Mouse (Mus musculus) layer of hippocampus, adult 2 months (tissue): ENCODE results near the gene Glipr2. TPM values are rescaled to one million over a fixed set of nuclear protein-coding genes. Genes with fewer than 3 reads are reported as not detected.
A peak's percentile ranks its signal among the peaks of the same experiment; 100 is the strongest.

Source experiments
- DNase-seq, 2 experiments: peaks; one replicate each; pipeline ENCODE4 v3.0.0; 2022; ENCODE audit warnings: low spot score in 2 of 2
- H3K27ac ChIP-seq: fragments of 200-600 bp; 2 replicates; pipeline ENCODE4 v1.8.1; 2022
- H3K4me3 ChIP-seq: fragments of 200-600 bp; 2 replicates; pipeline ENCODE4 v1.8.1; 2022; ENCODE audit warnings: mild to moderate bottlenecking
- CTCF ChIP-seq: fragments of 200-600 bp; conservative IDR thresholded peaks from 2 replicates; pipeline ENCODE4 v1.8.1; 2022; ENCODE audit warnings: antibody characterized with exemption, mild to moderate bottlenecking, moderate library complexity
- total RNA-seq, 2 experiments: library from RNA; stranded (reverse); gene quantifications; 2 replicates each; pipeline ENCODE4 v1.2.3; 2021

Glipr2 gene
- total RNA-seq, 2 experiments from 2014 or later: 2.5 to 2.7 TPM

- H3K4me3 ChIP-seq: no peak overlapping the region
- no peak overlapping the region for H3K27ac ChIP-seq
- no peak for DNase-seq
- TF ChIP-seq CTCF: no peak
Observed at GRCm38 (mm10) chr4:43993072-43993471, 35.9 kb downstream of the Glipr2 start.

DNA sequence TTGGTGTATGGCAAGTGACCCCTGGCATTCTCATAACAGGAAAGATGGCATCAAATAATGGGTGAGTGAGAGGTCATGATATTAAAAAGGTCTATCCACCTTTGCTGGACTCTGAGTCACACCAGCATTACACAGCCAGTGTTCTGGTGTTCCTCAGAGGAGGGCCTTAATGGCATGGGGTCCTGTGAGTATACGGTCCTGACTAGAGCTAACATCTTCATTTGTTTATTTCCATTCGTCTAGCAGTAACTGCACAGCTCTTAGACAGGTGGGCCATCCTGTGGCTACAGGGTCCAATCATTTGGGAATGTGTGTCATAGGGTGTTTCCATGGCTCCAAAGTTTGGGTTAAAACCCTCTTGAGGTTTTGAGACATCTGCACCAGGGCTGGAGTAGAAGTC, 37.1 kb downstream of the Glipr2 start:
- TF ChIP-seq CTCF: no peak
- Histone ChIP-seq H3K27ac (no peak overlapping the region), H3K4me3 (no peak overlapping the region)
- DNase-seq: no peak

- no peak overlapping the region for H3K27ac ChIP-seq
- TF ChIP-seq CTCF: no peak
- no peak for DNase-seq
- H3K4me3 ChIP-seq: no peak overlapping the region
Observed at GRCm38 (mm10) chr4:44003622-44004021, 46.4 kb downstream of the Glipr2 start.

GRCm38 (mm10) chr4:44004126-44004525, 46.9 kb downstream of the Glipr2 start, which contains the start of gene Clta:
Gene Clta, plus strand, starts transcription at chr4:44004452.
- Histone ChIP-seq H3K27ac (no peak within 1 kb of the TSS), H3K4me3 (no peak within 1 kb of the TSS)
- no peak for DNase-seq
- no peak for TF ChIP-seq CTCF

DNA sequence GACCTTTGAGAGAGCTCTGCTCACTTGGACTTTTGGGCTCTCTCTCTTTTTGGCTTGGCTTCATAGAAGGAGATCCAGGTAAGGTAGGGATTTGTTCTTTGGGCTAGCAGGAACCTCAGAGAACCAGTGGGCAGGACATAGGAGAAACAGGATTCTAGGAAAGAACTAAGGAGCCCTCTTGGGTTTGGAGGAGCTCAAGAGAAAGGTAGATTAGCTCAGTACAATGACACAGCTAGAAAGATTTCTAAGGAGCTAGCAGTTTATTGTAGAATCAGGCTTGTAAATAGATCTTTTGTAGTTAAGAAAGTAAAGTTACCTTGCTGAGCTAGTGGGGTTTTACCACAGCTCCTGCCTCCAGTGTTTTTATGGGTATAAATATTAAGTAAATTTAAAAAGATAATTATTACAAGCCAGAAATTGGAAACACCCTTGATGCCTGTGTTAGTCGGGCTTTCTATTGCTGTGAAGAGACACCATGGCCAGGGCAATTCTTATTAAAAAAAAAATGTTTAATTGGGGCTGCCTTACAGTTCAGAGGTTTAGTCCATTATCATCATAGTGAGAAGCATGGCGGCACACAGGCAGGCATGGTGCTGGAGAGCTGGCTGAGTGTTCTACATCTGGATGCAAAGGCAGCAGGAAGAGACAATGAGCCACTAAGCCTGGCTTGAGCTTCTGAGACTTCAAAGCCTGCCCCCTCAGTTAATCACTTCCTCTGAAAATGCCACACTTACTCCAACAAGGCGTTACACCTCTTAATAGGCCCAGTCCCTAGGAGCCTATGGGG, 47.6 kb downstream of the Glipr2 start:
- no peak for TF ChIP-seq CTCF
- H3K27ac ChIP-seq: no peak overlapping the region
- no peak for DNase-seq
- no peak overlapping the region for H3K4me3 ChIP-seq

DNA sequence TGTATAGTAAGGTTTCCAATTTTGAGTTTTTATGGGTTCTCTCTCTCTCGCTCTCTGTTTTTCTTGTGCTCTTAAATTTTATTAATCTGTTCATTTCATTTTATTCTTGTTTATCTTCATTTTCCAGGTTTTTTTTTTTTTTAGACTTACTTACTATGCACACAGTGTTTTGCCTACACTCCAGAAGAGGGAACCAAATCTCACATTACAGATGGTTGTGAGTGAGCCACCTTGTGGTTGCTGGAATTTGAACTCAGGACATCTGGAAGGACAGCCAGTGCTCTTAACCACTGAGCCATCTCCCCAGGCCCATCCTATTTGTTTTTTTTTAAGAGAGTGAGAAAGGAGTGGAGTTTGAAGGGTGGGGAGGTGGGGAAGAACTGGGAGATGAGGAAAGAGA, 53.0 kb downstream of the Glipr2 start:
- Histone ChIP-seq H3K4me3 (no peak overlapping the region), H3K27ac (no peak overlapping the region)
- peak; percentile 57 for TF ChIP-seq CTCF
- DNase-seq: no peak

DNA sequence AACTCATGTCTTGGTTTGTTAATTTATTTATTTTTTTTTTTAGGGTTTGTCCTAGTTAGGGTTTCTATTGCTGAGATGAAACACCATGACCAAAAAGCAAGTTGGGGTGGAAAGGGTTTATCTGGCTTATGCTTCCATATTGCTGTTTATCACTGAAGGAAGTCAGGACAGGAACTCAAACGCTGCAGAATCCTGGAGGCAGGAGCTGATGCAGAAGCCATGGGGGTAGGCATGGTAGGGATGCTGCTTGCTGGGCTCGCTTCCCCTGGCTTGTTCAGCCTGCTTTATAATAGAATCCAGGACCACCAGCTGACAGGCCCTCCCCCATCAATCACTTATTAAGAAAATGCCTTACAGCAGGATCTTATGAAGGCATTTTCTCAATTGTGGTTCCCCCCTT, 53.7 kb downstream of the Glipr2 start:
- DNase-seq: no peak
- Histone ChIP-seq H3K4me3 (no peak overlapping the region), H3K27ac (no peak overlapping the region)
- TF ChIP-seq CTCF: no peak

DNA sequence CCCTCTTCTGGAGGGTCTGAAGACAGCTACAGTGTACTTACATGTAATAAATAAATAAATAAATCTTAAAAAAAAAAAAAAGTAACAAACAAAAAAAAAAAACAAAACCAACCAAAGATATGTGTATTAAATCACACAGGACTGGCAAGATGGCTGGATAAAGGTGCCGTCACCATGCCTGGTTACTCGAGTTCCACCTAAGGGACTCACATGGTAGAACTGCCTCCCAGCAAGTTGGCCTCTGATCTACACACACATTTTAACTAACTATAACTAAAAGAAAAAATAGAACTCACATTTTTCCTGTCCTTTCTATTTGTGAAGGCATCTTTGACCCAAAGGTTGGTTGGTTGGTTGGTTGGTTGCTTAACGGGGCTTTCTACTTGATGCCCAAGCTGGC, 54.6 kb downstream of the Glipr2 start:
- peak overlapping the region; percentile 96 for H3K27ac ChIP-seq
- DNase-seq: no peak
- peak overlapping the region; percentile 78 for H3K4me3 ChIP-seq
- TF ChIP-seq CTCF: no peak

DNA sequence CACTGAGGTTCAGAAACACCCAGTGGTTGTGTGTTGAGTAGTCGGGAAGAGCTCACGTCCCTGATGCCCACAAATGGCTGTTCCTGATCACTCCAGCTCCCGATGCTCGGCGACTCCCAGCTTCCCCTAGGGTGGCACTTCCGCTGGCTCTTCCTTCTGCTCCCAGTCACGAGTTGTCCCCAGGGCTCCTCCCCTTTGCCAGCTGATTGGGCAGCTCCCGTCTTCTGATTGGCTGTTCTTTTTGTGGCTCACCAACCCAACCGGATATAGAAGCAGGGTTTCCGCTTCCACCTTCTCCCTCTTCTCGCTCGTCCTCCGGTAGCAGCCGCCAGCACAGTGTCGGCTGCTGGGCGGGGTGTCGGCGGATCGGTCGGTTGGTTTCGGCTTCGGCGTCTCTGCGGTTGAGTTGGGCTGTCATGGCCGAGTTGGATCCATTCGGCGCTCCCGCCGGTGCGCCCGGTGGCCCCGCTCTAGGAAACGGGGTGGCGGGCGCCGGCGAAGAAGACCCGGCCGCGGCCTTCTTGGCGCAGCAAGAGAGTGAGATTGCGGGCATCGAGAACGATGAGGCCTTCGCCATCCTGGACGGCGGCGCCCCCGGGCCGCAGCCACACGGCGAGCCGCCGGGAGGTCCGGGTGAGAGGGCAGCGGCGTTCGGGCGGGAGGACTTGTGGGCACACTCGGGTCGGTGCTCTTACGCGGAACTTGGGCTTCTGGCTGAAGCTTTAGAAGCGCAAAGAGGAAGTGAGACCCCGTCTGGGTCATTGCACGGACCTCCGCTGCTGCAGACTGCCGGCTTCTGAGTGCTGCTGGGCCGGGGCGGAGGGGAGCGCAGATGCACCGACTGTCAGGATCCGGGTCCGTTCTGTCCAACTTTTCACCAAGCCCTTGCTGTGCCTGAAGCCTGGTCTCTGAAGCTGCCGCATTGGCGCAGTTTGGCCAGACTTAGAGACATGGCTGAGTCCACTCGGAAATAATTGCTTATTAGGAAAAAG, 55.5 kb downstream of the Glipr2 start:
- H3K27ac ChIP-seq: peak overlapping the region; percentile 96
- peak overlapping the region; percentile 78 for H3K4me3 ChIP-seq
- peak; percentile 93 to 98 for DNase-seq
- TF ChIP-seq CTCF: peak; percentile 22

- peak overlapping the region; percentile 96; the same call in 1 of the 2 replicates for H3K27ac ChIP-seq
- peak overlapping the region; percentile 78 for H3K4me3 ChIP-seq
- DNase-seq: no peak
- TF ChIP-seq CTCF: no peak
Observed at GRCm38 (mm10) chr4:44013391-44014070, 56.3 kb downstream of the Glipr2 start.

GRCm38 (mm10) chr4:44016071-44016470, 58.9 kb downstream of the Glipr2 start:
- no peak for DNase-seq
- no peak overlapping the region for H3K27ac ChIP-seq
- no peak for TF ChIP-seq CTCF
- H3K4me3 ChIP-seq: no peak overlapping the region

- no peak overlapping the region for H3K4me3 ChIP-seq
- TF ChIP-seq CTCF: no peak
- DNase-seq: no peak
- no peak overlapping the region for H3K27ac ChIP-seq
Observed at GRCm38 (mm10) chr4:44016791-44017190, 59.6 kb downstream of the Glipr2 start.

GRCm38 (mm10) chr4:44022323-44022722, 65.1 kb downstream of the Glipr2 start:
- no peak for TF ChIP-seq CTCF
- no peak overlapping the region for H3K27ac ChIP-seq
- DNase-seq: no peak

More at GRCm38 (mm10) chr4:44022323-44022722, 65.1 kb downstream of the Glipr2 start:
- H3K4me3 ChIP-seq: no peak overlapping the region
